Mouse (Mus musculus) urinary bladder, adult 2 months (tissue): ENCODE results near the gene Mrpl20. TPM values are rescaled to one million over a fixed set of nuclear protein-coding genes. Genes with fewer than 3 reads are reported as not detected.
A peak's percentile ranks its signal among the peaks of the same experiment; 100 is the strongest.

Experiments used
- DNase-seq: peaks from one replicate; pipeline ENCODE4 v3.0.0; 2022; ENCODE audit warnings: low spot score
- polyA plus RNA-seq: library from polyadenylated mRNA; depleted of rRNA; stranded (reverse); fragments of >200 nt; gene quantifications from 2 replicates; pipeline ENCODE4 v1.2.3, GENCODE M21; 2012; rRNA removed

The Mrpl20 gene
- polyA plus RNA-seq, 1 experiment = 96.4 TPM

DNA sequence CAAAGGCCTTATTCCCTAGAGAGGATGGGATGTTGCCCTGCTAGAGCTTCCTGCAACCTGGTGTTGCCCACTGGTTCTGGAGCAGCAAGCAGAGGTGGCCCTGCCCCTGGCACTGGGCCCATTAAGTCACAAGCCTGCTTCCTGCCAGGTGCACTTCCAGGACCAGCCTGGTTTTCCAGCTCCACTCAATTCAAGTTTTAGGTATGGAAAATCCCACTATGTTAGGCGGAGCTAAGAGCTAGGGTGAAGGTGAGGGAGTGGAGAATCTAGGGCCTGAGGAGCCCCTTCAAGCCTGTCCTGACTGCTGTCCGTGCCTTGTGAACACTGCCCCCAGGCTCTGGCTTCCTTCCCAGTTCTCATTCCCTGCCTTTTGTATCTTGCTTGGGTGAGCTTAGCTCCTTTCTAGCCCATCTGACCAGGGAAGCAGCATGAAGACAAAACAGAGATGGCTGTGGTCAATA, 49.3 kb downstream of the Mrpl20 start:
- DNase-seq = peak; percentile 16

DNA sequence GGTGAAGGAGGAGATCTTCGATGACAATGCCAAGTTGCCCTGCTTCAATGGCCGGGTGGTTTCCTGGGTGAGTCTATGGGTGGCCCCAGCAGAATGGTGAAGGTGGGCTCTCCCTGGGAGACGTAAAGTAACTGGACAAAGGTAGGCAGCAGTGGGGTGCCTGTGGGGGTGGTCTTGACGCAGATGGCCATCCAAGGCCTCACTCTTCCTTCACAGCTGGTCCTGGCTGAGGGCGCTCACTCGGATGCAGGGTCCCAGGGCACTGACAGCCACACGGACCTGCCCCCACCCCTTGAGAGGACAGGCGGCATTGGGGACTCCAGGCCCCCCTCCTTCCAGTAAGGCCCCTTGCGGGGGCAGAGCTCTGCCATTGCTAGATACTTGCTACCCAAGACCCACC, 50.7 kb downstream of the Mrpl20 start:
- DNase-seq = peak; percentile 18

DNA sequence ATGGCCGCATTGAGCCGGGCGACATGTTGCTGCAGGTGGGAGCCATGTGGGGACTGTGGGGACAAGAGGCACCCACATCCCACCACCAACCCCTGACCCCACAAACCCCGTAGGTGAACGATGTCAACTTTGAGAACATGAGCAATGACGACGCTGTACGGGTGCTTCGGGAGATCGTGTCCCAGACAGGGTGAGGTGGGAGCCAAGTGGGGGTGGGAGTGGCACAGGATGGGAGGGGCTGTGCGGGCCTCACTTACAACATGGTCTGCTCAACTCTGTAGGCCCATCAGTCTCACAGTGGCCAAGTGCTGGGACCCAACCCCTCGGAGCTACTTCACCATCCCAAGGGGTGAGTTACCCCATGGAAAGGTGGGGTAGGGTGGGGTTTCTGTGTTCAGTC, 52.3 kb downstream of the Mrpl20 start:
- peak; percentile 18 for DNase-seq

DNA sequence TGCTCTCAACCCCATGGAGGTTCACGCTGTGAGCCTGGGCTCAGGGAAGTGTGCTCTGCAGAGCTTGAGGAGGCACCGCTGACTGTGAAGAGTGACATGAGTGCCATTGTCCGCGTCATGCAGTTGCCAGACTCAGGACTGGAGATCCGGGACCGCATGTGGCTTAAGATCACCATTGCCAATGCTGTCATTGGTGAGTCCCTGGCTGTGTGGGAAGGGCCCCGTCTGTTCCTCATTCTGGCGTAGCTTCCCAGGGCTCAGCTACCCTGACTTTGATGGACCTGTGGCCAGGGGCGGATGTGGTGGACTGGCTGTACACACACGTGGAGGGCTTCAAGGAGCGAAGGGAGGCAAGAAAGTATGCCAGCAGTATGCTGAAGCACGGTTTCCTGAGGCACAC, 53.4 kb downstream of the Mrpl20 start:
- DNase-seq = peak; percentile 15

DNA sequence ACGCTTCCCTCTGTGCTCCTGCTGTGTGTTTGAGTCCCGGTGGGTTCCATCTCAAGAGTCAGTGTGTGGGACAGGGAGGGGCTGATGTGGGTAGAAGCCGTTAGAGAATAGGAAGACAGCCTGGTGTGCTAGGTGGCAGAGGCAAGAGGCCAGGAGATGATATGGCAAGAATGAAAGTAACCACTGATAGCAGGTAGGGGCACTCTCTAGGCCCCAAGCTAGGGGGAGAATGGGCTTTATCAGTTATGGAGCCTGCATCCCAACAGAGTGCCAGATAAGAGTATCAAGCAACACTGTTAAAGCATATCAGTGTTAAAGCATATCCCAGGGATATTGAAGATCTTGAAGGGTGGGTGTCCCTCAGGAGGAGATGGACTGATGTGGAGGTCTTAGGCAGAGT, 54.2 kb downstream of the Mrpl20 start:
- DNase-seq = no peak

- peak; percentile 24 for DNase-seq
These were observed 56.6 kb downstream of the Mrpl20 start for GRCm38 (mm10) chr4:155859318-155859717.

Other genes with a start within 250 kb of the Mrpl20 start
- 110 and 118 TPM in 2 replicates for gene Nadk, start 240.5 kb upstream of the Mrpl20 start, polyA plus RNA-seq
- 6.1 and 7.8 TPM in 2 replicates for gene Slc35e2, start 201.5 kb upstream of the Mrpl20 start, polyA plus RNA-seq
- gene Cdk11b, start 178.0 kb upstream of the Mrpl20 start, polyA plus RNA-seq = 35.6 and 61.6 TPM in 2 replicates
- not detected in 2 replicates for gene Gm10563, start 157.5 kb upstream of the Mrpl20 start, polyA plus RNA-seq
- 138 and 226 TPM in 2 replicates for gene Mmp23, start 149.5 kb upstream of the Mrpl20 start, polyA plus RNA-seq
- 51.2 and 56.1 TPM in 2 replicates for gene Mib2, start 133.7 kb upstream of the Mrpl20 start, polyA plus RNA-seq
- gene Fndc10, start 108.5 kb upstream of the Mrpl20 start, polyA plus RNA-seq = 18.5 and 20.1 TPM in 2 replicates
- 119 and 148 TPM in 2 replicates for gene Ssu72, start 98.1 kb upstream of the Mrpl20 start, polyA plus RNA-seq
- 2.7 and 3.3 TPM in 2 replicates for gene Tmem240, start 68.1 kb upstream of the Mrpl20 start, polyA plus RNA-seq
- gene Atad3a, start 41.8 kb upstream of the Mrpl20 start, polyA plus RNA-seq = 63.3 and 74.8 TPM in 2 replicates
- 29.3 and 32.1 TPM in 2 replicates for gene Vwa1, start 28.2 kb upstream of the Mrpl20 start, polyA plus RNA-seq
- 0.91 and 0.93 TPM in 2 replicates for gene Tmem88b, start 17.0 kb upstream of the Mrpl20 start, polyA plus RNA-seq
- 0.81 and 0.93 TPM in 2 replicates for gene Ankrd65, start 12.4 kb upstream of the Mrpl20 start, polyA plus RNA-seq
- 161 and 233 TPM in 2 replicates for gene Ccnl2, start 9.6 kb downstream of the Mrpl20 start, polyA plus RNA-seq
- gene Aurkaip1, start 28.4 kb downstream of the Mrpl20 start, polyA plus RNA-seq = 110 and 122 TPM in 2 replicates
- 377 and 402 TPM in 2 replicates for gene Mxra8, start 36.8 kb downstream of the Mrpl20 start, polyA plus RNA-seq
- 58.9 and 76.5 TPM in 2 replicates for gene Dvl1, start 44.5 kb downstream of the Mrpl20 start, polyA plus RNA-seq
- 0.91 and 1.3 TPM in 2 replicates for gene Tas1r3, start 60.5 kb downstream of the Mrpl20 start, polyA plus RNA-seq
- gene Cptp, start 66.6 kb downstream of the Mrpl20 start, polyA plus RNA-seq = 17.1 and 18.5 TPM in 2 replicates
- 26.5 and 32.3 TPM in 2 replicates for gene Ints11, start 66.7 kb downstream of the Mrpl20 start, polyA plus RNA-seq
- 43.7 and 55.5 TPM in 2 replicates for gene Pusl1, start 88.9 kb downstream of the Mrpl20 start, polyA plus RNA-seq
- gene Acap3, start 88.9 kb downstream of the Mrpl20 start, polyA plus RNA-seq = 23.7 and 29.2 TPM in 2 replicates
- 55.1 and 63.4 TPM in 2 replicates for gene Ube2j2, start 141.0 kb downstream of the Mrpl20 start, polyA plus RNA-seq
- 27.5 and 29.9 TPM in 2 replicates for gene C1qtnf12, start 159.4 kb downstream of the Mrpl20 start, polyA plus RNA-seq
- gene B3galt6, start 189.8 kb downstream of the Mrpl20 start, polyA plus RNA-seq = 5.3 and 6.1 TPM in 2 replicates
- gene Sdf4, start 190.0 kb downstream of the Mrpl20 start, polyA plus RNA-seq = 75.8 and 106 TPM in 2 replicates
- 3.0 and 3.9 TPM in 2 replicates for gene Tnfrsf4, start 211.0 kb downstream of the Mrpl20 start, polyA plus RNA-seq
- gene Tnfrsf18, start 223.3 kb downstream of the Mrpl20 start, polyA plus RNA-seq = 2.1 and 3.4 TPM in 2 replicates